Mouse (Mus musculus): ENCODE data around the gene Tmc6. TPM values are rescaled to one million over a fixed set of nuclear protein-coding genes. Genes with fewer than 3 reads are reported as not detected.

The Tmc6 gene
- 1 to 10 TPM; 6.8 to 7.8 TPM for total RNA-seq (2021)
- long read RNA-seq, experiment 1, partial matches to known transcripts: 2 of 5 reads
- long read RNA-seq, experiment 1, other reads (novel, unspliced or antisense): 2 of 5 reads
- long read RNA-seq, experiment 2, partial matches to known transcripts: 1 of 6 reads
- long read RNA-seq, experiment 2, other reads (novel, unspliced or antisense): 4 of 6 reads

DNA sequence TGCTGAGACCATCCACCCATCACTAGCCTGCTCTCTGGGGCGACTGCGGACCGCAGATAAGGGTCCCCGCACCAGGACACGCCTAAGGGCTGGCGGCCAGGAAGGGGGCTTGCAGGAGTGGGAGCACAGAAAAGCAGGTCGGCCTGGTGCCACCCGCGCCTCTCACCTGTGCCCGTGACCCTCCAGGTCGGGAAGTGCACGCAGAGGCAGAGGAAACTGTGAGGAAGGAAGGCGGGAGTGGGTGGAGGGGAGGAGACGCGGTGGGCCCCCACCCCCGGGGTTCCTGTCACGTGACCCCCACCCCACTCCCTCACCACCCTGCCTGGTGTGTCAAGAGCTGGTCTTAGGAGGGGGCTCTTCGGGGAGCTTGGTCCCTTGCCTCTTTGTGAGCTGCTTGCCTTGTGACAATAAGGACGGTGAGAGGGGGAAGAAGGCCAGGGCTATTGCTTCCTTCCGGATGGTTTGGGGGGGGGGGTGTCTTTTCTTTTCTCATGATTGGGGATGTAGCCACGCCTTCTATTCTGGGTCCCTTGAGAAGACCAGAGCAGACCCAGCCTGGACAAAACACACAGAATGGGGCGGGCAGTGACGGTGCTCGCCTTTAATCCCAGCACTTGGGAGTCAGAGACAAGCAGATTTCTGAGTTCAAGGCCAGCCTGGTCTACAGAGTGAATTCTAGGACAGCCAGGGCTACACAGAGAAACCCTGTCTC lies at the start of gene Tmc6, which contains the start of gene Tmc8:
TSS of gene Tmc6 (minus strand) at position 206 of the 712 bp plus-strand sequence.
TSS of gene Tmc8 (plus strand) at position 84 of the 712 bp plus-strand sequence.
- DNase-seq: peak; percentile 78

DNA sequence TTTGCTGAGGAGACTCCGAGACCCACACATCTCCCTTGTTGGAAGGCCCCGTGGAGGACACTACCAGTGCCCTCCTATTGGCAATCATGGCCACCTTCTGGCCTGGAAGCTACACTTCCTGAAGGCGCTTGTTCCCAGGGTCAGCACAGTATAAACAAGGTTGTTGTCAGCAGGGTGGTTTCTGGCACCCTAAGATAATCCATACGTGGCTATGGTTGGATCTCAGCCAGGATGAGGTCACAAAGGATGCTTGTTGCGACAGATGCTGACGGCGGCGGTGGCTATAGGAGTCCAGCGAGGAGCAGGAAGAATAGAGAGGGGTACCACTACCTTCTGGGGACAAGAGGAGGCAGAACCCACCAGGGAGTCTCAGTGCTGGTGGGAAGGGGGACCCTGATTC lies 48.4 kb upstream of the Tmc6 start:
- DNase-seq: no peak

DNA sequence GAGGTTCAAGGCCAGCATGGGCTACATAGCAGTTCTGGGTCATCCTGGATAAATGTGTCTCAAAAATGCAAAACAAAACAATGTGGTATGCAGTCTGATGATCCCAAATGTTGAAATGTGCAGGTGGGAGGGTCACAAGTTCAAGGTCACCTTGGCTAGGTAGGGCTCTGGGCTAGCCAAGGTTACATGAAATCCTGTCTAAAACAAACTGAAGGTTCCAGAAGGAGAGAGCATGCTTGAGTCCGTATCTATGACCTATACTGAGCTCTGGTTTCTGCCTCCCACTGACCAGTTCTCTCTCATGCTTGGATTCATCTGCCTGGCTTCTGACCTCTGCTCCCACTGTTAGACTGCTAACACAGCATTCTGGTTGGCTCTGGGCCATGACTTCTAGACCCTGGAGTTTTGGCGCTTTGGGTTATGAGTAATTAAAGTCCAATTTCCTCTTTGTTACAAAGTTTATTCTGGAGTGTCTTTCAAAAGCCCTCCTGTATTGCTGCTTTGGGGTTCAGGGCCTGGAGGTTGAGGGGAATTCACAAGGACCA lies 47.7 kb upstream of the Tmc6 start:
- DNase-seq: no peak

DNA sequence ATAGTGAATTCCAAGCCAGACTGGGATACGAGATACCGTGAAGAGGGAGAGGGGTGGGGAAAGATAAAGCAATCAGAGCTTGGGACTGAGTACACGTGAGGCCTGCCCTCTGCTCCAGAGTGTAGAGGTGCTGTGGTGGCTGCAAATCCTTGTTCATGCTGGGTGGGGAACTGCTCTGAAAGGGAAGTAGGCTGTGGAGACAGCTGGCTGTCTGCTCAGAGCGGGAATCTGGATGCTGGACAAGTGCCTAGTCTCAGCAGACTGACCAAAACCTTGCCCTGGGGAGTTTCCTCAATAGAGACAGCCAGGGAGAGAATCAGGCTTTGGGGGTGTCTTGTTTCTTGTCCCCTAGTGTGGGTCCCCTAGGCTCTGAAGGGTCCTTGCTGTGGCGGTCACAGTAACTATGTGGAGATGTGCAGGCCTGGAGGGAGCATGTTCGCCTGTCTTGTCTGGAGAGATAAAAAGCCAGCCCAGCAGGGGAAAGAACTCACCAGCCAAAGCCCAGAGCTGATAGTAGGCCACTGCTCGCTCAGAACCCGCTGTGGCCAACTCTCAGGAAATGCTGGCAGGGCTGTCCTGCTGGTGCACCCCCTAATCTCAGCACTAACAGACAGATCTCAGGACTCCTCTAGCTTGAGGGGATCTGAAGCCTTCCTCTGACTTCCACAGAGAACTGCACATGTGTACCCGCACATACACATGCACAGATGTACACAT lies 47.0 kb upstream of the Tmc6 start:
- no peak for DNase-seq

DNA sequence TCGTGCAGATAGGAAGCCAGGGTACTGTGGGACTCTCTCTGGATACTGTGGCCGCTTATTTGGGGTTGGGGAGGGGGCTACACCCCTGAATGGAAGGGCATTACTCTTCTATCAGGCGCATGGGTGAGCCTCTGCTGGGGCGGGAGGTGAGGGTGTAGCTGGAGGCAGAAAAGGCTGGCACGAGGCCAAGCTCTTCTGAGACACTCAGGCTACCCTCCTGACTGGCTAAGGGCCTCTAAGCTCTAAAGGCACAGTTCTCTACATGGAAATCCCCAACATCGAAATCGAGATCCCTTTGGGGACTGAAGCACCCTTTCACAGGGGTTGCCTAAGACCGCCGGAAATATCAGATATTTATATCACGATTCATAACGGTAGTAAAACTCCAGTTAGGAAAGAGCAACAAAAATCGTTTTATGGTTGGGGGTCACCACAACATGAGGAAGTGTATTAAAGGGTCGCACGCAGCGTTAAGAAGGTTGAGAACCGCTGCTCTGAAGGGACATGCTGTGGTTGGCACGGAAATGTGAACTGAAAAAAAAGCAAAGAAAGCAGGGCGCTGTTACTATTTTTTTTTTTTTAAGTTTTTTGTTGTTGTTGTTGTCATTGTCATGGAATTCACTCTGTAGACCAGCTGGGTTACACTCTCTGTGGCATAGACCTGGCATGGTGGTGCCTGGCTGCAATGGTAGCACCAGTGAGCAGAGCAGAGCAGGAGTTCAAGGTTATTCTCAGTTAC lies 46.3 kb upstream of the Tmc6 start:
- no peak for DNase-seq

DNA sequence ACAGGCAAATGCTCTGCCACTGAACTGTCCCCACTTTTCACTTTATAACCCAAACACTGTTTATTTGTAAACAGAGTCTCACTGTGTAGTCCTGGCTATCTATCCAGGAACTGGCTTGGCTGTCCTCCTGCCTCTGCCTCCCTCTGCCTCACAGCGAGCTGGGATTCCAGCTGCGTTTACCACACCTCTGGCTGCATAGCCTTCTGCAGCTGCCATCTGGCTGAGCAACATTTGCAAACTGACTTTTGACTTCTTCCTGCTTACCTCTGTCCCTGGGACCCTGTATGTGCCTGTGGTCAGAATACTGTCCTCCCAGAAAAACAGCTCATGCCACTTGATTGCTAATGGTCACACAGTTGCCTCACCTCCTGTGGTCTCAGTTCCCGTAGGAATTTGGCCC lies 45.4 kb upstream of the Tmc6 start:
- DNase-seq: no peak

DNA sequence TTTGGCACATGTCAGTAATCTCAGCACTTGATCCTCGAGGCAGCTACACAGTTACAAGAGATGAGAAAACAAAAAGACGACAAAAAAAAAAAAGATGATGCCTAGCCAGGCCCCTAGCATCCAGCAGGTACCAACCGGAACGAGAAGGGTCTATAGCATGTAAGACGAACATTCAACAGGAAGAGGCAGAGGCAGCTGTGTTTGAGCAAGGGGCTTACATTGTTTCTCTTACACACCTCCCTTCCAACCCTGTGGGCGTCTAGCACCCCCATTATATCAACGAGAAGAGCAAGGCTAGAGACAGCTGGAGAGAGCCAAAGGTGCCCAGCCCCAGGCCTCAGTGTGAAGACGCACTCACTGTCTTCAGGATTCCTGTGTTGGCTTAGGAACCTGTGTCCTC lies 44.9 kb upstream of the Tmc6 start:
- DNase-seq: no peak

DNA sequence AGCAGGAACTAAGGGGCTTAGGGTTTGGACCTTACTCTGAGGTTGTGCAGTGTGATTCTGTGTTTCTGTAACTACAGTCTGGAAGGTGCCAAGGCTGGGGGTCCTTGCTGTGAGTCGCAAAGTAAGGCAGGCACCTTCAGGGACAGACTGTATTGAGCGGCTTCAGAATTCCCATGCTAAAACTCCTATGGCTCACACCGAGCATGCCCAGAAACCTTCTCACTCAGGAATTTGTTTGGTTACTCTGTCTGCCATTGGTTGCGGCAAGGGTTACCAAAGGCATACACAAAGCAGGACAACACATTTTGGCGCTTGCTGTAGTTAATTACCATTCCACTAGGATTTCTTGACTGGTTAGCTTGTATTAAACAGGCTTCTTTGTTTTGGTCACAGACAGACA lies 44.2 kb upstream of the Tmc6 start:
- DNase-seq: no peak

DNA sequence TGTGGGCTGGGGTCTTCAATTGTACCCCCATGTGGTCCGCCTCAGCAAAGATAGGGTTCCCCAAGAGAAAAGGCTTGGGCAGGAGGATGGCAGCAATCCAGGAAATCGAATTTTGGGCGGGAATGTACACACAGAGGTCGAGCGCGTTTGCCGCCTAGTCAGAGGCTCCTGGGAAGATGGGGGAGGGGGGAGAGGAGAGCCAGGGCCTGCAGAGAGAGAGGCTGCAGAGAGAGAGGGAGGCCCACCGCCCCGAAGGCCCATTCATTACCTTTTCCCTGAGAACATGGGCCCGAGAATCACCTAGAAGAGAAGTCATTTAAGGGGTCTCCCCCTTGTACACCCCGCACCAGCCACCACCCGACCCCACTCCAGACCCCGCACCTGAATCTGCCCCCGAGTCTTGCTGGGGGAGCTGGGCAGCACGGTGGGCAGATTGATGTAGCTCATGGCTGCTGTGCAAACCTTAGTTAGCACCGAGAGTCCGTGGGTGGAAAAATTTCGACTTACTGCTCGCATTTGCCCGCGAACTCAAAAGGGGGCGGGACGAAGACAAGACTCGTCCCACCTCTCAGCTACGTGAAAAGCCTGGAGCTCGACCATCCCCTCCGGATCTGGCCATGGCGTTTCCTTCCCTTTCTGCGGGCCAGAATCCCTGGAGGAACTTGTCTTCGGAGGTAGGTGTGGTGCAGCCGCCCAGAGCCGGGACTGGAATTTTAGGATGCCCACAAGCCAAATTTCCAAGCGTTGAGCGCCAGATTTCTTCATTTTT lies 43.5 kb upstream of the Tmc6 start, which contains the start of the genes Afmid and Tk1:
TSS of gene Afmid (plus strand) at position 592 of the 769 bp plus-strand sequence.
TSS of gene Tk1 (minus strand) at position 760 of the 769 bp plus-strand sequence.
- DNase-seq: peak; percentile 67

DNA sequence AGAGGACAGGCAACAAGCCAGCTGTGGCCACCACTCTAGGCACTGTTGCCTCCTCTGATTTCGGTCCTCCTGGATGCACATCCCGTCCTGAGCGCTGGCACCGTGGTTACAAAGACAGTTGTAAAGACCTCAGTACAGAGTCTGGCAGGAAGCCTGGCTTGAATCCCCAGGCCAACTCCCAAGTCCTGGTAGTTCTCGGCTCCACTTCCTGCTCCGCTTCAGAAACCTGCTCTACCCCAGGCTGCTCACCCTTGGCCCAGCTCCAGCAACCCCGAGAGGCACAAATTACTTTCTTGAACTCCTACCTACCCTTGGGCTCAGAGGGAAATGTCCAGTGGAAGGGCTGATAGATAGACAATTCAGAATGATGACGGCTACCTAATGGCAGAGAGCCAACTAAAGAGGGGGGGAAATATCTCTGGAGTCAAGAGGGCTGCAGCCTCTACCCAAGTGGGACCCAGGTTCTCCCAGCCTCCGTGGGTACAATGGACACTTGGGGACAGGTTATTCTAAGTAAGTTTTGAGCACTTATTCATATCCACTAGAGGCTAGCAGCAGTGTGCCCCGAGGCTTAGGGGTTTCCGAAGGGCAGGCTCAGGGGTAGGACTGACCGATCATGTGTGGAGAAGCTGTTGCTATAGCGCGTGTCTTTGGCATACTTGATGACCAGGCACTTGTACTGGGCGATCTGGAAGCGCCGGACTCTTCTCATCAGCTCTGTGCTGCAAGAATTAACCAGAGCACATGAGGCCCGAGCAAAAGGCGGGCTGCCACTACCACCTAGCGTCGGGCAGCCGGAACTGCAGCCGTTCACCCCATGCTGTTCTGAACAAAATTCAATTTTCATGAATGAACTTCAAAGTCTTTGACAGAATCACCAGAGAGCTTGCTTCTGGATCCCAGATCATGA lies 42.3 kb upstream of the Tmc6 start:
- peak; percentile 81 for DNase-seq

DNA sequence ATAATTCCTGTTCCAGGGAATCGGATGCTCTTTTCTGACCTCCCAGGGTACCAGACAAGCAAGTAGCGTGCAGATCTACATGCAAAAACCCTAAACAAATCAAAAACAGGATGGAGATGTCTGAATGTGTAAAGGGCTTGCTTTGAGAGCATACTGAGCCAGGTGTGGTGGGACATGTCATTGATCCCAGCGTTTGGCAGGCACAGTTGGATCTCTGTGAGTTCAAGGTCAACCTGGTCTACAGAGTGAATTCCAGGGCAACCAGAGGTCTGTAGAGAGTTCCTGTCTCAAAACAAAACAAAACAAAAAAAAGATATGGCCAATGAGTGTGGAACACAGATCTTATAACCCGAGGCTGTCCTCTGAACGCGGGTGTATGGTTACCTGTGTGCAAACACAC lies 41.4 kb upstream of the Tmc6 start:
- no peak for DNase-seq

DNA sequence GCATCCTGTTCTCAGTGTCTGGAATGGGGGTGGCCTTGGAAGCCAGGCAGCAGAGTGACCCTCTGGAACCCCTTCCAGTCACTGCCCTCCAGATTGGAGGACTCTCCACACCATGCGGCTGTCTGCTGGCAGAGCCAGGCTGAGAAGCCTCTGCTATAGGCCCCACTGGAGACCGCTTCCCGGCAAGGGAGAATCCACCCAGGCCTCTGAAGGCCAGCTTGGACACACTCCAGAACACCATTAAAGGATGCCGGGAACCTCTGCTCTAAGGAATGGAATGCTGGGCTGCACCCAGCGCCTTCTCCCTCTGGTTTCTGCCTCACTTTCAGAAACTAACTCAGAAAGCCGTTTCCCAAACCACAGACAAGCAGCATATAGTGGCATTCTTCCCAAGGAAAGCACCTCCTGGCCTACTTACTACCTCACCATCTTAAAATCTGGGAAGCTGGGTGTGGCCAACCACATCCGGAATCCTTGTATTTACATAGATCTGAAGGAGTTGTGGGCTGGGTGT lies 40.8 kb upstream of the Tmc6 start:
- DNase-seq: no peak

DNA sequence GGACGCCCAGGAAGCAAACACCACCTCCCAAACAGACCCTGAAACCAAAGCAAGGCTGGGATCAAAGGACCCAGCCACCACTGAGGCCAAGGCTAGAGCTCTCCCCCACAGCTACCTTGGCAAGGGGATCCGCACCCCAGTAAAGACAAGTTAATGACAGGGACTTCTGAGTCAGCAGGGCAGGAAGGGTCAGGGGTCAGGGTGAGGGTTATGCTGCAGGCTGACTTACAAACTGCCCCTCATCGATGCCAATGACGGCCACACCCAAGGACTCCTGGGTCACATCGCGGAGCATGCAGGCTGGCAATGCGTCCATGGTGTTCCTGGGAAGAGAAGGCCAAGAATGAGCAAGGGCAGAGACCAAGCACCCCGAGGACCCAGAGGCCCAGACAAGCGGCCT lies 39.9 kb upstream of the Tmc6 start:
- DNase-seq: no peak

DNA sequence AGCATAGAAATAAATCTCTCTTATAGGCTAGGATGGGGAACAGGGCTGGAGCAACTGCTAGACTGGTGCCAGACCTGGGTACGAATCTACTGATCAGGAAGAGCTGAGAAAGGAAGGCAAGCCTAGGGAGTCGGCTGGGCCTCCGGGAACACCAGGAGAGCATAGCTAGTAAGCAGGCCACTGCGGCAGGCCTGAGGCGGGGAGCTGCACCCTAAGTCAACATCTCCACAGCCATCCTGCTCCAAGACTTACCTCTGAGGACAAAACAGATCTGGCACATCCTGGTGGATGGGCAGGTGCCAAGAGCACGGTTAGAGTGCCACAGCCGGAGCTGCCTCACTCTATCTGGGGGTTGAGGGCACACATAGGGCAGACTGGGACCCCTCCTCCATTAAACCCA lies 38.2 kb upstream of the Tmc6 start:
- DNase-seq: no peak

DNA sequence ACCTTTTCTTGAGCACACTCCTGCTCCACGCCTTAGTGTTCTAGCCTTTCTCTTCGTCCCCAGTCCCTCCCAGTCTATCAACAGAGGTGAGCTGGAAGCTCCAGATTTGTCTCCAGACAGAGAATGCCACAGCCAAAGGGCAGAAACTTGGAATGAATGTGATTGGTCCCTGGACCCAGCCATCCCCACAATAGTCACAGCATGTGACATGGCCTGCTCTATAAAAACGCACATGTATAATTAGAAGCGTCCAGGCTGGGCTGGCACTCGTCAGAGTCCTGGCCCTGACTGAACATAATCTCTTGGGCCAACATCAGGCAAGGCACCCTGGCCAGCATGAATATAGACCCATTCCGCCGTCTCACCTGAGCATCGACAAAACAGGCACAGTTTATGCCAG lies 37.1 kb upstream of the Tmc6 start:
- peak; percentile 84 for DNase-seq

DNA sequence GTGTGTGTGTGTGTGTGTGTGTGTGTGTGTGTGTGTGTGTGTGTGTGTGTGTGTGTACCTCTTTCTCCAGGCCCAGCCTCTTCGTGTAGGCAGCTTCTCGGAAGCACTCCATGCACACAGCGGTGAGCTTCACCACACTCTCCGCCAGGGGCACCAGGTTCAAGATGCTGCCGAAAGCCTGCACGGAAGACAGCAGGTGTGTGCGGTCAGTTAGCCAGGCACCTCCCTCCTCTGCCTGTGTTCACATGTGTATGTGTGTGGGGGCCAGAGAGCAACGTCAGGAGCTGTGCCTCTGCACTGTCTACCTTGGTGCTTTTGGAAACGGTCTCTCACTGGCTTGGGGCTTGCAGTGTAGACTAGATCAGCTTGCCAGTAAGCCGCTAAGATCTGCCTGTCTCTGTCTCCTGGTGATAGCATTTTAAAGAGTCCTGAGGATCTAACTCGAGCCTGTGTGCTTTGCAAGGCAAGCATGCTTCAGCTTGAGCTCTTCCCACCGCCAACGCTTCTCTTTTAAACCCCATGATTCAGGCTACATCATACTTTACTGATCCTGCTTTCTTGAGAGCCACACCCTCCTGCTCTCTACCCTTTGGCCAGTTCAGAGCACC lies 34.5 kb upstream of the Tmc6 start:
- DNase-seq: no peak

DNA sequence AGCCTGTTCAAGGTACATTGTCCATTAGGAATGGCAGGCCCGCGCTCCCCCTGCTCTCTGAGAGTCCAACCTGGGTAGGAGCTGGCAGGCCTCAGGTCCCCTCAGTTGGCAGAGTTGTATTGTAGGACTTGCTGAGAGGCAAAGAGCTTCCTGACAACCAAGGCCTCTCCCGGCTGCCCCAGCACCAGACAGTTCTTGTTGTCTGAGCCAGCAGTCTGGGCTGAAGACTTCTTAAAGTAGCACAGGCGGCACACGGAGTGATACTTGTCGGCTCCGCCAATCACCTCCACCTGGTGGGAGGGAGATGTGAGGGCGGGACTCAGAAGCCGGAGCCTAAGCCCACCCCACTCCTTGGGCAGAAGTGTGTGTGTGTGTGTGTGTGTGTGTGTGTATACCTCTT lies 33.9 kb upstream of the Tmc6 start:
- DNase-seq: peak; percentile 57

DNA sequence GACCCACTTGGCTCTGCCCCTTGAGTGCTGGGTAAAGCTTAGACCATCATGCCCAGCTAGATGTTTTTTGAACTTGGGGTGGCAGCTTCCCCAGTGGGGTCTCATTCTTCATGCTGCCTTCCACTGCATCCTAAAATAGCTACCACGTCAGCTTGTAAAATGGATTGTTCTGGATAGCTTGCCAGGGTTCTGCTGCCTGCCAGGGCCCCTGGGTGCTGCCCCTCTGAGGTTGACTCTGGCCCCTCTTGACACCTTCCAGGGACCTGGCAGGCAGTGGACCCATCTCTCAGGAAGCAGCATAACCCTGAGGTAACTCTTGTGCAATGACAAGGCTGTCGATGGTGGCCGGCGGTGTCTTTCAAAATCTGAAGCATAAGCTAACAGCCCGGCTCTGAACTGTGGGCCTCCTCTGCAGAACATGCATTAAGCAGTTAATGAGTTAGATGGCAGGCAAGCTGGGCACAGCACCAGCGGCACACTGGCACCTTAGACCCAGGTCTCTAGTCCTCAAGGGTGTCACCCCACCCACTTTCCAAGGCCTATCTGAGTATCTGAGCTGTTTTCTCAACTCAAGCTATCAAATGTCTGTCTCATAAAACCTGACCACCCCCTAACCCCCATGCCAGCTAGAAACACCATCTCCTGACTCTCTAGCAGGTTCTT lies 32.8 kb upstream of the Tmc6 start:
- DNase-seq: no peak

DNA sequence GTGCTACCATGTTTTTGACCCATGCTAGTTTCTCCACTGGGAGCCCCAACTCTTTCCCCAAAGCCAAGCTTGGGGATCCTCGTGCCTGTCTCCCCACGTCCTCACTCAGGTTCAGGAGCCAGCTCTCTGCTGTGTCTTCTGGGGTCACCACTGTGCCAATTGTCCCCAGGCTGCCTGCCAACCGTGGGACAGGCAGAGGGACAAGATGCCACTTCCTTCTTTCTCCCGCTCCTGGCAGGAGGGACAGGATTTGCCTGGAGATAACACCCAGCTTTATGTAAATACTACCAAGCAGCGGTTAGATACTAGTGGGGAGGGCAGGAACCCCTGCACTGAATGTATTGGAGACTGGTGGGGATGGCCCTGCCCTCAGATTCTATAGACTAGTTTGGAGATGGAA lies 31.9 kb upstream of the Tmc6 start:
- DNase-seq: no peak

All from gastrocnemius, postnatal 25 days (tissue).